Mouse (Mus musculus): ENCODE results near the gene Tmem234.

GRCm38 (mm10) chr4:129608426-129609025 is 8.1 kb downstream of the Tmem234 start:
- TF ChIP-seq CTCF (IDR thresholded peaks at IDR 0.05; ENCODE audit: low read depth, low read length) (peak; percentile 68), POLR2A (IDR thresholded peaks at IDR 0.05; ENCODE audit: borderline replicate concordance, low read depth, low read length) (no peak)
